10 mouse cellular contexts compared by ENCODE assay signal in the genomic region with DNA sequence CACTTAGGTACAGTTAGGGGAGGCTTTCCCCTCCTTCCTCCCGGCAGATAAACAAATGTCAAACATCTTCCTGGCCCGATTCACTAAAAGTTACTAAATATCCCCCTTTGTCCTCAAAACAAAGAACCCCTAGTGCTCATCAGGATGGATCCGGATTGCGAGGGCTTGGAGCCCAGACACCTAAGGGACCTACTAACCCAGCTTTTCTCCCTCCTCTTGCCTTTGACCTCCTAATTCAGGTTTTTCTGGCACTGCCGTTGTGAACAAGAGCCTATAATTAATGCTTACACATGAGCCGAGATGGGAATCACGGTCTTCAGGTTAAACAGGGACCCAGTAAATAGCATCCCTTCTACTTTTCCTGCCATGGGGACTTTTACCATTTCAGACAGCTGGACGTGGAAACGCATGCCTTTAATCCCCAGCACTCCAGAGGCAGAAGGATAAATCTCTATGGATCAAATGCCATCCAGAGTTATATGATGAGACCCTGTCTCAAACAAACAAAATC. TPM values are rescaled to one million over a fixed set of nuclear protein-coding genes. Genes with fewer than 3 reads are reported as not detected.
DNase-seq lines count a peak whose midpoint lies in the region; ATAC-seq and TF ChIP-seq lines count a peak whose summit lies in the region.
"Had no signal": no experiment of that assay in that cellular context is flagged by ENCODE, and none has a peak within 500 bp of the region (broad histone marks: within the 10 kb centered on the region; RNA-seq: fewer than 3 reads in every experiment).

No protein-coding gene starts in this region.

- WGBS in forebrain, embryonic 10.5 days, result 5% methylated on average over 9 of the region's 9 CpGs
- WGBS in limb, embryonic 14.5 days, result 32% methylated on average over 9 of the region's 9 CpGs

- no peak for ATAC-seq in limb, embryonic 14.5 days (ENCODE audit: low FRiP score, low read depth)

- peaks cover 15% of the 10 kb centered on the region; the same call in 1 of the 2 replicates for H3K27me3 ChIP-seq in forebrain, embryonic 10.5 days (ENCODE audit: poor library complexity, severe bottlenecking)
- H3K27me3 ChIP-seq in limb, embryonic 14.5 days (ENCODE audit: control insufficient read depth, insufficient read depth, low read length), result no peaks in the 10 kb centered on the region

- no peaks in the 10 kb centered on the region for H3K36me3 ChIP-seq in forebrain, embryonic 10.5 days (replicated peaks)
- H3K36me3 ChIP-seq in limb, embryonic 14.5 days (ENCODE audit: control insufficient read depth, insufficient read depth, low read length), result no peaks in the 10 kb centered on the region

- H3K9ac ChIP-seq in limb, embryonic 14.5 days (ENCODE audit: low read depth, low read length, severe bottlenecking), result no peak overlapping the region

- no peak for TF ChIP-seq POLR2A in limb, embryonic 14.5 days (IDR thresholded peaks at IDR 0.05; ENCODE audit: borderline replicate concordance, extremely low read depth, insufficient read depth, insufficient read length)

- peak overlapping the region; percentile 73; the same call in 1 of the 2 replicates for H3K4me2 ChIP-seq in limb, embryonic 14.5 days (replicated peaks; ENCODE audit: low read depth, low read length, severe bottlenecking)

- H3K27ac ChIP-seq in gastrocnemius, adult 2 months, result peak overlapping the region; percentile 99
- H3K27ac ChIP-seq in forebrain, embryonic 10.5 days, result peak overlapping the region; percentile 92
- H3K27ac ChIP-seq in limb, embryonic 14.5 days (replicated peaks; ENCODE audit: low read depth, low read length), result no peak overlapping the region; the same call in 1 of the 2 replicates

- peaks cover 74% of the 10 kb centered on the region for H3K4me1 ChIP-seq in forebrain, embryonic 10.5 days
- peaks cover 24% of the 10 kb centered on the region for H3K4me1 ChIP-seq in limb, embryonic 14.5 days (ENCODE audit: control insufficient read depth, insufficient read depth, low read length)

- no peak for TF ChIP-seq CTCF in gastrocnemius, adult 2 months (IDR thresholded peaks at IDR 0.05)

- DNase-seq in gastrocnemius, adult 2 months, result no peak
- no peak for DNase-seq in gastrocnemius, postnatal 10 days
- peak; percentile 30 for DNase-seq in A20 (ENCODE audit: low read depth, low spot score)
- DNase-seq in forebrain, embryonic 10.5 days (ENCODE audit: extremely low spot score, low spot score), result no peak
- no peak for DNase-seq in limb, embryonic 14.5 days (ENCODE audit: low spot score)
- no peak for DNase-seq in retina, postnatal 1 day
- no peak for DNase-seq in gastrocnemius, adult 8-10 months (ENCODE audit: low spot score in 2 of 2)
- DNase-seq in frontal cortex, postnatal 25 days (ENCODE audit: low spot score in 2 of 2), result no peak
- DNase-seq: layer of hippocampus, postnatal 36 days had no signal

- H3K9me3 ChIP-seq in forebrain, embryonic 10.5 days, result no peaks in the 10 kb centered on the region
- no peaks in the 10 kb centered on the region for H3K9me3 ChIP-seq in limb, embryonic 14.5 days (ENCODE audit: control insufficient read depth, low read length)

- intact Hi-C loops in gastrocnemius, adult 2 months (cut with DNase I), result loop anchor here (2.0 kb wide), 1 partner anchor 57 kb away; a partner anchor contains a TSS

- H3K4me3 ChIP-seq in gastrocnemius, adult 2 months, result peak overlapping the region; percentile 23; the same call in 1 of the 2 replicates
- H3K4me3 ChIP-seq in forebrain, embryonic 10.5 days, result peak overlapping the region; percentile 49
- H3K4me3 ChIP-seq in limb, embryonic 14.5 days (replicated peaks; ENCODE audit: low read length), result no peak overlapping the region

RNA-seq across cellular contexts. Expression of a gene that starts 38.1 kb away (rescaled TPM):
- 10 to 100 TPM; 17.1 to 43.2 TPM for total RNA-seq in gastrocnemius, adult 2 months (2021)
- 100 to 1,000 TPM; 171 to 195 TPM for total RNA-seq in gastrocnemius, postnatal 10 days (2021)
- 2,769 and 3,107 TPM in 2 replicates for polyA plus RNA-seq in forebrain, embryonic 10.5 days (2016; fragmentation: Nextera tagmentation; extraction: Ambion mirVana)
- polyA plus RNA-seq in limb, embryonic 14.5 days (2012; rRNA removed), result 1,030 and 1,250 TPM in 2 replicates
- 1,263 and 1,288 TPM in 2 replicates for polyA plus RNA-seq in limb, embryonic 14.5 days (2014; fragmentation: Nextera tagmentation; extraction: Ambion mirVana)
- 10 to 100 TPM; 12.6 to 24.0 (median 18.4) TPM for total RNA-seq in gastrocnemius, adult 8-10 months (2022)

RNA-seq across cellular contexts. Expression of a gene that starts 38.1 kb away (rescaled TPM):
- total RNA-seq in gastrocnemius, adult 2 months (2021), result 1 to 10 TPM; 7.1 to 7.7 TPM
- total RNA-seq in gastrocnemius, postnatal 10 days (2021), result 10 to 100 TPM; 31.9 to 39.8 TPM
- 160 and 171 TPM in 2 replicates for polyA plus RNA-seq in forebrain, embryonic 10.5 days (2016; fragmentation: Nextera tagmentation; extraction: Ambion mirVana)
- 192 and 293 TPM in 2 replicates for polyA plus RNA-seq in limb, embryonic 14.5 days (2012; rRNA removed)
- 150 and 162 TPM in 2 replicates for polyA plus RNA-seq in limb, embryonic 14.5 days (2014; fragmentation: Nextera tagmentation; extraction: Ambion mirVana)
- 1 to 10 TPM; 5.7 to 7.8 (median 6.8) TPM for total RNA-seq in gastrocnemius, adult 8-10 months (2022)

RNA-seq across cellular contexts. Expression of a gene that starts 38.2 kb away (rescaled TPM):
- not detected for total RNA-seq in gastrocnemius, adult 2 months (2021)
- total RNA-seq in gastrocnemius, postnatal 10 days (2021), result not detected
- not detected in 2 replicates for polyA plus RNA-seq in forebrain, embryonic 10.5 days (2016; fragmentation: Nextera tagmentation; extraction: Ambion mirVana)
- 15.1 and 159 TPM in 2 replicates for polyA plus RNA-seq in limb, embryonic 14.5 days (2012; rRNA removed)
- not detected in 2 replicates for polyA plus RNA-seq in limb, embryonic 14.5 days (2014; fragmentation: Nextera tagmentation; extraction: Ambion mirVana)
- total RNA-seq in gastrocnemius, adult 8-10 months (2022), result not detected
- total RNA-seq: adrenal gland, postnatal 10 days; layer of hippocampus, postnatal 36 days had no signal

RNA-seq across cellular contexts. Expression of a gene that starts 57.2 kb away (rescaled TPM):
- total RNA-seq in gastrocnemius, adult 2 months (2021), result 10 to 100 TPM; 15.8 to 33.9 TPM
- total RNA-seq in gastrocnemius, postnatal 10 days (2021), result 100 to 1,000 TPM; 188 to 204 TPM
- 2,760 and 2,766 TPM in 2 replicates for polyA plus RNA-seq in forebrain, embryonic 10.5 days (2016; fragmentation: Nextera tagmentation; extraction: Ambion mirVana)
- 2,384 and 3,894 TPM in 2 replicates for polyA plus RNA-seq in limb, embryonic 14.5 days (2012; rRNA removed)
- polyA plus RNA-seq in limb, embryonic 14.5 days (2014; fragmentation: Nextera tagmentation; extraction: Ambion mirVana), result 1,587 and 1,605 TPM in 2 replicates
- total RNA-seq in gastrocnemius, adult 8-10 months (2022), result 10 to 100 TPM; 12.6 to 24.6 (median 20.3) TPM
